Mouse (Mus musculus): ENCODE results near the gene Atg5. TPM values are rescaled to one million over a fixed set of nuclear protein-coding genes. Genes with fewer than 3 reads are reported as not detected.
"Not testable (repeated sequence)": the region's sequence is repeated elsewhere in the genome, so short reads cannot be mapped to it uniquely, and the experiment has no call there.

Gene Atg5
- polyA plus RNA-seq, 1 experiment from 2014 or later: 54.0 TPM

- H3K4me1 ChIP-seq (replicated peaks): no peaks in the 10 kb centered on the region
- WGBS: 85% methylated on average over 14 of the region's 14 CpGs
- no peaks in the 10 kb centered on the region for H3K27me3 ChIP-seq
- no peak for ATAC-seq (ENCODE audit: low read depth)
- no peak overlapping the region for H3K9ac ChIP-seq
- H3K27ac ChIP-seq (replicated peaks): no peak overlapping the region
- no peak overlapping the region for H3K4me3 ChIP-seq
- no peaks in the 10 kb centered on the region for H3K9me3 ChIP-seq
- no peak overlapping the region for H3K4me2 ChIP-seq
- H3K36me3 ChIP-seq: peaks cover 16% of the 10 kb centered on the region
These were observed 48.4 kb downstream of the Atg5 start for GRCm38 (mm10) chr10:44316280-44317270.

- H3K36me3 ChIP-seq: peaks cover 14% of the 10 kb centered on the region
- H3K9ac ChIP-seq: no peak overlapping the region
- no peak overlapping the region for H3K4me2 ChIP-seq
- 81% methylated on average over 1 of the region's 1 CpGs for WGBS
- no peak overlapping the region for H3K4me3 ChIP-seq
- no peaks in the 10 kb centered on the region for H3K9me3 ChIP-seq
- ATAC-seq (ENCODE audit: low read depth): no peak
- H3K27me3 ChIP-seq: no peaks in the 10 kb centered on the region
- peaks cover 6% of the 10 kb centered on the region for H3K4me1 ChIP-seq (replicated peaks)
- no peak overlapping the region for H3K27ac ChIP-seq (replicated peaks)
These were observed 54.0 kb downstream of the Atg5 start for GRCm38 (mm10) chr10:44322166-44322565.

GRCm38 (mm10) chr10:44323070-44323775 lies 55.1 kb downstream of the Atg5 start:
- no peak overlapping the region for H3K9ac ChIP-seq
- WGBS: 89% methylated on average over 9 of the region's 9 CpGs
- no peak for ATAC-seq (ENCODE audit: low read depth)

GRCm38 (mm10) chr10:44323836-44324235 lies 55.7 kb downstream of the Atg5 start:
- H3K9ac ChIP-seq: no peak overlapping the region
- H3K27ac ChIP-seq (replicated peaks): no peak overlapping the region
- H3K36me3 ChIP-seq: peaks cover 14% of the 10 kb centered on the region
- H3K4me2 ChIP-seq: no peak overlapping the region
- no peaks in the 10 kb centered on the region for H3K9me3 ChIP-seq
- 95% methylated on average over 8 of the region's 8 CpGs for WGBS
- no peaks in the 10 kb centered on the region for H3K27me3 ChIP-seq
- no peak for ATAC-seq (ENCODE audit: low read depth)
- H3K4me3 ChIP-seq: no peak overlapping the region
- peaks cover 6% of the 10 kb centered on the region for H3K4me1 ChIP-seq (replicated peaks)

More at GRCm38 (mm10) chr10:44323070-44323775, 55.1 kb downstream of the Atg5 start:
- no peak overlapping the region for H3K4me3 ChIP-seq
- H3K27me3 ChIP-seq: no peaks in the 10 kb centered on the region
- peaks cover 14% of the 10 kb centered on the region for H3K36me3 ChIP-seq
- H3K9me3 ChIP-seq: no peaks in the 10 kb centered on the region
- no peak overlapping the region for H3K27ac ChIP-seq (replicated peaks)
- no peak overlapping the region for H3K4me2 ChIP-seq
- H3K4me1 ChIP-seq (replicated peaks): peaks cover 6% of the 10 kb centered on the region

GRCm38 (mm10) chr10:44325551-44326500 lies 57.7 kb downstream of the Atg5 start:
- WGBS: 64% methylated on average over 13 of the region's 13 CpGs
- Histone ChIP-seq H3K4me2 (no peak overlapping the region), H3K9me3 (no peaks in the 10 kb centered on the region), H3K36me3 (peaks cover 10% of the 10 kb centered on the region; the same call in 1 of the 2 replicates), H3K27ac (replicated peaks) (no peak overlapping the region), H3K9ac (no peak overlapping the region), H3K4me1 (replicated peaks) (peaks cover 6% of the 10 kb centered on the region), H3K27me3 (no peaks in the 10 kb centered on the region), H3K4me3 (no peak overlapping the region)
- no peak for ATAC-seq (ENCODE audit: low read depth)

- H3K27ac ChIP-seq (replicated peaks): no peak overlapping the region
- no peaks in the 10 kb centered on the region for H3K27me3 ChIP-seq
- WGBS: 94% methylated on average over 9 of the region's 9 CpGs
- no peak overlapping the region for H3K4me2 ChIP-seq
- no peak for ATAC-seq (ENCODE audit: low read depth)
- no peaks in the 10 kb centered on the region for H3K9me3 ChIP-seq
- H3K9ac ChIP-seq: no peak overlapping the region
- H3K4me3 ChIP-seq: no peak overlapping the region
- no peaks in the 10 kb centered on the region for H3K36me3 ChIP-seq
- H3K4me1 ChIP-seq (replicated peaks): peaks cover 6% of the 10 kb centered on the region
These were observed 58.9 kb downstream of the Atg5 start for GRCm38 (mm10) chr10:44327057-44327456.

GRCm38 (mm10) chr10:44328347-44328746 lies 60.2 kb downstream of the Atg5 start:
- WGBS: 77% methylated on average over 3 of the region's 3 CpGs
- H3K27ac ChIP-seq (replicated peaks): no peak overlapping the region
- H3K4me2 ChIP-seq: no peak overlapping the region
- no peak overlapping the region for H3K9ac ChIP-seq
- no peak for ATAC-seq (ENCODE audit: low read depth)
- H3K4me1 ChIP-seq (replicated peaks): peaks cover 6% of the 10 kb centered on the region
- no peaks in the 10 kb centered on the region for H3K36me3 ChIP-seq
- H3K27me3 ChIP-seq: no peaks in the 10 kb centered on the region
- no peaks in the 10 kb centered on the region for H3K9me3 ChIP-seq
- no peak overlapping the region for H3K4me3 ChIP-seq

GRCm38 (mm10) chr10:44330717-44331116 lies 62.6 kb downstream of the Atg5 start:
- Histone ChIP-seq H3K4me2 (no peak overlapping the region), H3K9me3 (no peaks in the 10 kb centered on the region), H3K4me3 (no peak overlapping the region), H3K4me1 (replicated peaks) (peaks cover 2% of the 10 kb centered on the region), H3K27ac (replicated peaks) (no peak overlapping the region), H3K27me3 (no peaks in the 10 kb centered on the region), H3K9ac (no peak overlapping the region), H3K36me3 (no peaks in the 10 kb centered on the region)
- no peak for ATAC-seq (ENCODE audit: low read depth)
- WGBS: 93% methylated on average over 1 of the region's 1 CpGs

GRCm38 (mm10) chr10:44331469-44331868 lies 63.3 kb downstream of the Atg5 start:
- H3K36me3 ChIP-seq: 0 out of 2 replicates have a peak, but pooled peaks cover 3% of the 10 kb centered on the region
- WGBS: 49% methylated on average over 2 of the region's 2 CpGs
- H3K9ac ChIP-seq: no peak overlapping the region
- H3K9me3 ChIP-seq: no peaks in the 10 kb centered on the region
- no peak overlapping the region for H3K27ac ChIP-seq (replicated peaks)
- H3K4me3 ChIP-seq: no peak overlapping the region
- no peaks in the 10 kb centered on the region for H3K27me3 ChIP-seq
- H3K4me1 ChIP-seq (replicated peaks): no peaks in the 10 kb centered on the region
- no peak for ATAC-seq (ENCODE audit: low read depth)
- H3K4me2 ChIP-seq: no peak overlapping the region

GRCm38 (mm10) chr10:44332656-44333055 lies 64.5 kb downstream of the Atg5 start:
- H3K9me3 ChIP-seq; H3K4me3 ChIP-seq; H3K27ac ChIP-seq (replicated peaks); H3K4me2 ChIP-seq; ATAC-seq (ENCODE audit: low read depth); H3K27me3 ChIP-seq; H3K4me1 ChIP-seq (replicated peaks); H3K36me3 ChIP-seq; H3K9ac ChIP-seq: not testable (repeated sequence)
- WGBS: 96% methylated on average over 3 of the region's 3 CpGs

- not testable (repeated sequence) for H3K9ac ChIP-seq; H3K27ac ChIP-seq (replicated peaks); H3K27me3 ChIP-seq; H3K36me3 ChIP-seq; H3K4me2 ChIP-seq; H3K9me3 ChIP-seq; H3K4me3 ChIP-seq
- ATAC-seq (ENCODE audit: low read depth): peak; percentile 48; the same call in 1 of the 2 replicates
- WGBS: 70% methylated on average over 3 of the region's 3 CpGs
- H3K4me1 ChIP-seq (replicated peaks): peaks cover 14% of the 10 kb centered on the region; the same call in 1 of the 2 replicates
These were observed 68.7 kb downstream of the Atg5 start for GRCm38 (mm10) chr10:44336641-44337382.
